Mouse (Mus musculus): ENCODE data around the gene Il10. TPM values are rescaled to one million over a fixed set of nuclear protein-coding genes. Genes with fewer than 3 reads are reported as not detected.
"Not testable (repeated sequence)": the region's sequence is repeated elsewhere in the genome, so short reads cannot be mapped to it uniquely, and the experiment has no call there.

The Il10 gene
- polyA plus RNA-seq, 1 experiment = 0.09 TPM

DNA sequence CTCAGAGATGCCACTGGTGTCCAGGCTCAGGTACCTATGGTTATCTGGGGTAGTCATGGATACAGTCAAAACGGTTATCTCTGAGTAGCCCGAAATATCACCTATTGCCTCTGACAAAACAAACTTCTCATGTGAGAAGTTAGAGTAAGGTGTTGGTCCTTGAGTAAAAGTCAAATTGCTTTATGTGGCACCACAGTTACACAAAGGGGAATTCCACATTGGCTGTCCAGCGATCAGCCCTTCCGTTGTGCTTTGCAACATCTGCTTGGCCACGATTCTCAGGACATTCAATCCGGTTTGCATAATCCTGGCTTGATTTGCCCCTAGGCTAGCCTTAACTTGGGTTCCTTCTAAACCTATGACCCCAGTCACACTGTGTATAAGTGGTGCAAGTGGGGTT, 4.4 kb upstream of the Il10 start:
- no peak for TF ChIP-seq CTCF (IDR thresholded peaks at IDR 0.05; ENCODE audit: borderline replicate concordance, control insufficient read depth, extremely low read depth, insufficient read depth, low read length, poor library complexity)
- no peak for TF ChIP-seq POLR2A (IDR thresholded peaks at IDR 0.05; ENCODE audit: control insufficient read depth, extremely low read depth, insufficient read depth, low read length, poor library complexity)
- 95% methylated on average over 6 of the region's 6 CpGs for WGBS
- Histone ChIP-seq H3K27ac (ENCODE audit: control insufficient read depth, insufficient read depth, low read length) (no peak overlapping the region), H3K4me3 (ENCODE audit: control insufficient read depth, insufficient read depth, low read length) (no peak overlapping the region), H3K36me3 (ENCODE audit: control insufficient read depth, insufficient read depth, low read length) (no peaks in the 10 kb centered on the region), H3K27me3 (ENCODE audit: control insufficient read depth, insufficient read depth, low read length) (no peaks in the 10 kb centered on the region; the same call in 1 of the 2 replicates), H3K4me1 (replicated peaks; ENCODE audit: control insufficient read depth, insufficient read depth, low read length) (no peaks in the 10 kb centered on the region)
- DNase-seq = no peak

- TF ChIP-seq POLR2A (IDR thresholded peaks at IDR 0.05; ENCODE audit: control insufficient read depth, extremely low read depth, insufficient read depth, low read length, poor library complexity) (no peak), CTCF (IDR thresholded peaks at IDR 0.05; ENCODE audit: borderline replicate concordance, control insufficient read depth, extremely low read depth, insufficient read depth, low read length, poor library complexity) (no peak)
- Histone ChIP-seq H3K4me1 (replicated peaks; ENCODE audit: control insufficient read depth, insufficient read depth, low read length) (no peaks in the 10 kb centered on the region), H3K27me3 (ENCODE audit: control insufficient read depth, insufficient read depth, low read length) (no peaks in the 10 kb centered on the region; the same call in 1 of the 2 replicates), H3K4me3 (ENCODE audit: control insufficient read depth, insufficient read depth, low read length) (no peak overlapping the region), H3K27ac (ENCODE audit: control insufficient read depth, insufficient read depth, low read length) (no peak overlapping the region), H3K36me3 (ENCODE audit: control insufficient read depth, insufficient read depth, low read length) (no peaks in the 10 kb centered on the region)
- no peak for DNase-seq
- 96% methylated on average over 7 of the region's 7 CpGs for WGBS
Measured at GRCm38 (mm10) chr1:131015879-131016278, 3.8 kb upstream of the Il10 start.

- Histone ChIP-seq H3K4me3 (ENCODE audit: control insufficient read depth, insufficient read depth, low read length) (no peak overlapping the region), H3K4me1 (replicated peaks; ENCODE audit: control insufficient read depth, insufficient read depth, low read length) (peaks cover 6% of the 10 kb centered on the region), H3K36me3 (ENCODE audit: control insufficient read depth, insufficient read depth, low read length) (no peaks in the 10 kb centered on the region), H3K27me3 (ENCODE audit: control insufficient read depth, insufficient read depth, low read length) (no peaks in the 10 kb centered on the region; the same call in 1 of the 2 replicates), H3K27ac (ENCODE audit: control insufficient read depth, insufficient read depth, low read length) (no peak overlapping the region)
- WGBS = 36% methylated on average over 12 of the region's 12 CpGs
- TF ChIP-seq CTCF (IDR thresholded peaks at IDR 0.05; ENCODE audit: borderline replicate concordance, control insufficient read depth, extremely low read depth, insufficient read depth, low read length, poor library complexity) (no peak), POLR2A (IDR thresholded peaks at IDR 0.05; ENCODE audit: control insufficient read depth, extremely low read depth, insufficient read depth, low read length, poor library complexity) (no peak)
- DNase-seq = no peak
Measured at GRCm38 (mm10) chr1:131020425-131021310, 1.0 kb downstream of the Il10 start.

DNA sequence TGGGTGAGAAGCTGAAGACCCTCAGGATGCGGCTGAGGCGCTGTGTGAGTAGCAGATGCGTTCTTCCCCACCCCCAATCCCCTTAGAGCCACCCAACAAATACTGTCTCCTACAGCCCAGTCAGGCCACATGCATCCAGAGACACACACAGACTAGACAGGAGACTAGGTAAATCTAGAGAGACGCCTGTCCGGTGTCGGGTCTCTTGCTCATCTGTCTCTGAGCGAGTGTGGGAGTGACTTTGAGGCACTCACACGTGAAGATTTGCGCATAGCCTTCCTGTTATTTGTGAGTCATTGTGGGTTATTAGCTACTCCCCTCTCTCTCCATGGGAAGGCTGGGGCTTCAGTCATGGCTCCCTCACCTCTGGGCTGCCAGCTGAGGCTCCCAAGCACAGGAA, 1.8 kb downstream of the Il10 start:
- TF ChIP-seq POLR2A (IDR thresholded peaks at IDR 0.05; ENCODE audit: control insufficient read depth, extremely low read depth, insufficient read depth, low read length, poor library complexity) = no peak
- TF ChIP-seq CTCF (IDR thresholded peaks at IDR 0.05; ENCODE audit: borderline replicate concordance, control insufficient read depth, extremely low read depth, insufficient read depth, low read length, poor library complexity) = no peak
- 57% methylated on average over 9 of the region's 9 CpGs for WGBS
- Histone ChIP-seq H3K4me3 (ENCODE audit: control insufficient read depth, insufficient read depth, low read length) (no peak overlapping the region), H3K4me1 (replicated peaks; ENCODE audit: control insufficient read depth, insufficient read depth, low read length) (peaks cover 9% of the 10 kb centered on the region), H3K27ac (ENCODE audit: control insufficient read depth, insufficient read depth, low read length) (no peak overlapping the region), H3K27me3 (ENCODE audit: control insufficient read depth, insufficient read depth, low read length) (no peaks in the 10 kb centered on the region; the same call in 1 of the 2 replicates), H3K36me3 (ENCODE audit: control insufficient read depth, insufficient read depth, low read length) (no peaks in the 10 kb centered on the region)
- DNase-seq = no peak

- H3K36me3 ChIP-seq (ENCODE audit: control insufficient read depth, insufficient read depth, low read length) = no peaks in the 10 kb centered on the region
- no peak for DNase-seq
- WGBS = 68% methylated on average over 11 of the region's 11 CpGs
- peaks cover 9% of the 10 kb centered on the region for H3K4me1 ChIP-seq (replicated peaks; ENCODE audit: control insufficient read depth, insufficient read depth, low read length)
- TF ChIP-seq CTCF (IDR thresholded peaks at IDR 0.05; ENCODE audit: borderline replicate concordance, control insufficient read depth, extremely low read depth, insufficient read depth, low read length, poor library complexity) = no peak
- no peak for TF ChIP-seq POLR2A (IDR thresholded peaks at IDR 0.05; ENCODE audit: control insufficient read depth, extremely low read depth, insufficient read depth, low read length, poor library complexity)
- no peak overlapping the region for H3K4me3 ChIP-seq (ENCODE audit: control insufficient read depth, insufficient read depth, low read length)
- H3K27me3 ChIP-seq (ENCODE audit: control insufficient read depth, insufficient read depth, low read length) = no peaks in the 10 kb centered on the region; the same call in 1 of the 2 replicates
- H3K27ac ChIP-seq (ENCODE audit: control insufficient read depth, insufficient read depth, low read length) = no peak overlapping the region
Measured at GRCm38 (mm10) chr1:131021900-131022590, 2.4 kb downstream of the Il10 start.

GRCm38 (mm10) chr1:131022591-131023249, 3.1 kb downstream of the Il10 start:
- WGBS = 12% methylated on average over 5 of the region's 5 CpGs
- H3K27ac ChIP-seq (ENCODE audit: control insufficient read depth, insufficient read depth, low read length) = no peak overlapping the region
- H3K4me3 ChIP-seq (ENCODE audit: control insufficient read depth, insufficient read depth, low read length) = no peak overlapping the region
- peaks cover 9% of the 10 kb centered on the region for H3K4me1 ChIP-seq (replicated peaks; ENCODE audit: control insufficient read depth, insufficient read depth, low read length)
- no peak for TF ChIP-seq POLR2A (IDR thresholded peaks at IDR 0.05; ENCODE audit: control insufficient read depth, extremely low read depth, insufficient read depth, low read length, poor library complexity)
- no peak for TF ChIP-seq CTCF (IDR thresholded peaks at IDR 0.05; ENCODE audit: borderline replicate concordance, control insufficient read depth, extremely low read depth, insufficient read depth, low read length, poor library complexity)
- peak; percentile 18 for DNase-seq
- H3K36me3 ChIP-seq (ENCODE audit: control insufficient read depth, insufficient read depth, low read length) = no peaks in the 10 kb centered on the region
- H3K27me3 ChIP-seq (ENCODE audit: control insufficient read depth, insufficient read depth, low read length) = no peaks in the 10 kb centered on the region; the same call in 1 of the 2 replicates

- H3K4me3 ChIP-seq (ENCODE audit: control insufficient read depth, insufficient read depth, low read length); H3K4me1 ChIP-seq (replicated peaks; ENCODE audit: control insufficient read depth, insufficient read depth, low read length); H3K36me3 ChIP-seq (ENCODE audit: control insufficient read depth, insufficient read depth, low read length); DNase-seq; H3K27me3 ChIP-seq (ENCODE audit: control insufficient read depth, insufficient read depth, low read length); H3K27ac ChIP-seq (ENCODE audit: control insufficient read depth, insufficient read depth, low read length): not testable (repeated sequence)
- 94% methylated on average over 4 of the region's 4 CpGs for WGBS
Measured at GRCm38 (mm10) chr1:131023250-131023858, 3.7 kb downstream of the Il10 start.
